Mouse (Mus musculus) heart, adult 9 months (tissue): ENCODE results near the gene Gm17490.
A peak's percentile ranks its signal among the peaks of the same experiment; 100 is the strongest.
"Not testable (repeated sequence)": the region's sequence is repeated elsewhere in the genome, so short reads cannot be mapped to it uniquely, and the experiment has no call there.

Experiments
- DNase-seq, 2 experiments: peaks; one replicate each; pipeline ENCODE4 v3.0.0; 2022; ENCODE audit warnings: low spot score in 2 of 2

Gene Gm17490

GRCm38 (mm10) chr2:11635035-11635434 is 9.0 kb upstream of the Gm17490 start:
- no peak for DNase-seq

DNA sequence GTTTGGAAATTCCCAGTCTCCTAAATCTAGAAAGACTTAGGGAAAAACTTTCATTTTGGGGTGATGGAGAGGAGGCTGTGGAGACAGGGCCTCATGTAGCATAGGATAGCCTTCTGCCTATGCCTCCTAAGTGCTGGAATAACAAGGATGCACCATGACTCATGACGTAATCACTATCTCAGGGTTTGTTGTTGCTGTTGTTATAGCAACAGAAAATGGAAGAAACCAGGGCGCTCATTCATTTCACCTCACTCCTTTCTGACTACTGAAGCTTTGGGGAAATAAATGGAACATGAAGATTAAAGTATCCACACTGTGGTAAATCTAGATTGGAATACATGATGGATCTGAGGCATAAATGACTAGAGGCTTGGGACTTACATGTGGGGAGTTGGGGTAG is 2.3 kb downstream of the Gm17490 start:
- DNase-seq, result no peak

GRCm38 (mm10) chr2:11623173-11623572 is 2.9 kb downstream of the Gm17490 start:
- DNase-seq, result no peak

GRCm38 (mm10) chr2:11619598-11619997 is 6.5 kb downstream of the Gm17490 start:
- no peak for DNase-seq

DNA sequence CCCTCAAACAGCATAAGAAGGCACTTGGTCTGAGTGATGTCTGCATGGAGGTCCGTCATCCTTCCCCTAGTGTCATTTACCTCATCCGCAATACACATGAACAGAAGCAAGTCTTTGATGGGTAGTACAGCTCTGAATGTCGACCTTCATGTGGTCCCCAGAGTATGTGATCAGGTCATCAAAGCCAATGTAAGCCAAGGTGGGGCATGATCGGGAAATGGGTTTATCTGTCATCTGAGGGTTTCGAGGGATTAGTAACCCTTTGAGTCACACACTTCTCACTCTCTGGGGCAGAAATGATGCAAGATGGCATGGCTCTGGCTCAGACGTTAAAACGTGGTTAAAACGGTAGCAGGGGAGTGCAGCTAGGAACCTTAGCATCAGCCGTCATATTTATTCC is 9.2 kb downstream of the Gm17490 start:
- no peak for DNase-seq

DNA sequence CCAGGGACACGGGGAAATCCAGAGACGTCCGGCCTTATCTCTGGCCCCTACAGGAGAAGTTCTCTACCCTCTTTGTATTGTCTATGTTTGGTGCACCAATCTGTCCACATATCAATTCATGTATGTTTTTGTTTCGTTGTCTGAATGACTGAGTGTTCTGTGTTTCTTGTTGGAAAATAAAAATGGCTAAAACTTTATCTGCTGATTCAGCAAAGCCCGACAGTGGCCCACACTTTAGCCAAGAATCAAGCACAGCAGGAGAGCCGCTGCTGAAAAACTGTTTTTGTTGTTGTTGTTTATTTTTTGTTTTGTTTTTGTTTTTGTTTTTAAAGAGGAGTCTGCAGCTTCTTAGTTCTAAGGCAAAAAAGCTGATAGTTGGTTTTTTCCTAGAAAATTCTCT is 13.1 kb downstream of the Gm17490 start:
- not testable (repeated sequence) for DNase-seq

DNA sequence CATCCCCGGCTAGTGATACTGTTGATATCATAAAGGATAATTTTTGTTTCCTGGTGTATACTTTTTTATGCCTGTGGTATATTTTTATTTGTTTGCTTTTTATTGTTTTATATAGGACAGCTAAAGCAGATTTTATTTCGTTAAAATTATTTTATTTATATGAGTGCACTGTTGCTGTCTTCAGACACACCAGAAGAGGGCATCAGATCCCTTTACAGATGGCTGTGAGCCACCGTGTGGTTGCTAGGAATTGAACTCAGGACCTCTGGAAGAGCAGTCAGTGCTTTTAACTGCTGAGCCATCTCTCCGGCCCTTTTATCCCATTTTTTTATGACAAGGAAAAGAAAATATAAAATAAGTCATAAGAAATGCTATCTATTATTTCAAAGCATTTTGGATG is 19.3 kb downstream of the Gm17490 start:
- DNase-seq, result not testable (repeated sequence)

DNA sequence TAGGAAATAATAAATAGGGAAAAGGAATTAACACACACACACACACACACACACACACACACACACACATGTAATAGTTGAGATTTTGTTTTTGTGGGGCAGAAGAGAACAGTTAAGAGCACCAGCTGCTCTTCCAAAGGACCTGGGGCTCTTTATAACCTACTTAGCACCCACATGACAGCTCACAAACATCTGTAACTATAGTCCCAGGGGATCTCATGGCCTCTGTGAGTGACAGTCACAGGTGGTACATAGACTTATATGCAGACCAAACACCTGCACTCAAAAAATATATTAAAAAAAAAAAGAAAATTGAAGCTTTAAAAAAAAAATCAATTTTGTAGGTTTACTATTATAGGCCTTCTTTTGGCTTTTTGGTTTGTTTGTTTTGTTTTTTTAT is 21.2 kb downstream of the Gm17490 start:
- DNase-seq, result no peak

DNA sequence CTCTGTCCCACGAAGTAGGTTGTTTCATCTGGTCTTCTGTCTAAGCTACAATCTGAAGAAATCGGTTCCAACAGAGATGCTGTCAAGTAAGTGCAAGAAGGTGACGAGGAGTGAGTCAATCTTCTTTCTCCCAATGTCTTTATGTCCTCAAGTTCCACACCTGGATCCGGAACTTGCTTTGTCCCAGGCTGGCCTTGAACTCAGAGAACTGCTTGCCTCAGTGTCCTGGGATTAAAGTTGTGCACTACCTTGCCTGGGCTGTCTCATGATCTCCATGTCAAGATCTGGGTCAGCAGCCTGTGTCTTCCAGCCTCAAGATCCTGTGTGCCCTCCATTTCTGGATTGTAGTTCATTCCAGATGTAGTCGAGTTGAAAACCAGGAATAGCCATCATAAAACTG is 22.0 kb downstream of the Gm17490 start, which contains the start of gene Rbm17:
Gene Rbm17 (minus strand): TSS at position 101 of the 400 bp plus-strand sequence.
- DNase-seq, result no peak

DNA sequence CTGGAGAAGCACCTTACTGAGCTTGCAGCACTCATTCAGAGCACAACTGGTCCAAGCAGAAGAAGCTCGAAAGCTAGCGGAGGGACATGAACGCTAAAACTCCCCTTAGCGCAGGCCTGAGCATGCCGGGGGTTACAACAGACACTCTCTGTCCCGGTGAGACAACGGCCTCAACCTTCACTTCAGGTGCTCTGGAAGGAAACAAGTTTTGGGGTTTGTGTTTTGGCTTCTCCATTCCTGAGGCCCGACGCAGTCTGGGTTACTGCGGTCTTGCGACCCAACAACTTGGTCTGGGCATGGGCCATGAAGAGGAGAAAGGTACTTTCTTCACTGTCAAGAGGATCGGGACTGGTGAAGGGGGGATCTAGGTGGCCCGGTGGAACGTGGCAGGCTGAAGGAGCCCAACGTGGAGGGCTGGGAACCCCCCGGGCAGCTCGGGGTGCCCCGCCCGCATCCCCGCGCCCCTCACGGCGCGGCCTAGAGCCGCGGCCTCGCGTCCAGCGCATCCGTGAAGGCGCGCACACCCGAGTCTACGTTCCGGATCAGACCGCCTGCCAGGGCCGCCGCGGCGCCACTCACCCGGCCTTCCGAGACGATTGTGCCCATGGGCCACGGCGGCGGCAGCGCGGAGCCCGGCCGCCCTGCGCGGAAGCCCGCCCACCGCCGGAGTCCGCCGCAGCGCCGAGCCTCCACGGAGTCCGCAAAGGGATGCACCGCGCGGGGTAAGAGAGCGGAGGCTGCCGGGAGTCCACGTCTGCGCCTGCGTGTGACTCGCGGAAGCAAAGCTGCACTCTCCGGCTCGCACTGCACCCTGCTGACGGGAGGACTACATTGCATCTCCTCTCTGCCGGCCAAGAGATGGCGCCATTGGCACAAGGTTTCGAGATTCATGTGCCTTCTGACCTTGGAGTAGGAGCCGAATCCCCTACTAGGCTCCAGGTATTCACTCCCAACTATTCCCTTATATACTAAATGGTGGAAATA is 23.3 kb downstream of the Gm17490 start:
- peak; percentile 88 to 93 for DNase-seq

- no peak for DNase-seq
Observed at GRCm38 (mm10) chr2:11601795-11602194, 24.3 kb downstream of the Gm17490 start.

- no peak for DNase-seq
Observed at GRCm38 (mm10) chr2:11597906-11598305, 28.2 kb downstream of the Gm17490 start.

GRCm38 (mm10) chr2:11596690-11597089 is 29.4 kb downstream of the Gm17490 start:
- DNase-seq, result no peak

- peak in 1 of 2 experiments; percentile 15 for DNase-seq
Observed at GRCm38 (mm10) chr2:11587996-11588395, 38.1 kb downstream of the Gm17490 start.

DNA sequence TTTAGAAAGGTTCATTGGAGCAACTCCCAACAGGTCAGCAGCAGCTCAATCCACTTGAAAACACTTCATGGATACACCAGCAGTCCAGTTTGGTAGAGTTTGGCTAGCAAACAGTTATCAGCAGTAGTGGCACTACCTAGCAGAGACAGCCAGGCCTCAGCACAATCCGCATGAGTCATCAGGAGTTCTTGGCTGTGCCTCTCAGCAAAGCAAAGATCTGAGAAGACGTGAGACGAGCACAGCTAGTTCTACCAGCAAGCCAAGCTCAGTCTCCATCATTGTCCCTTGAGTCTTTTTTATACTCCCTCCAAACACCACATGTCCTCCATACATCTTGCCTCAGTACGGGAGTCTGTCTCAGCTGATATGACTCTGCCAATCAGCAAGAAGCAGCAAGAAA is 46.7 kb downstream of the Gm17490 start:
- no peak for DNase-seq

DNA sequence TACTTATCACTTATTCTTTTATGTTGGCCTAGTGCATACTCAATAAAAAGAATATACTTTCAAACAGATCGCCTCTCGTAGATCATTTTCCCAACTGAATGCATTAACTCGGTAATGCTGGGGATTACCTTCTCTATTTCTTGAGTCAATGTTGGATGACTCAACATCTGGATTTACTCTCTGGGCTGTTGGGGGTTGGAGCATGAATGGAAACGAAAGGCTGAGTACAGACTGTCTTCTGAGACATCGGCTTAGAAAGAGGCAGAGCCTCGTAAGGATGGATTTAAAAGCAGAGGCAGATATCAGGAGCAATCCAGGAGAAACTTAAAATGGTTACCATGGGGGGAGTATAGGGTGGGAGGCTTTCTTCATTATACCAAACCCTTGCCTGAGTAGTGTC is 47.9 kb downstream of the Gm17490 start:
- DNase-seq, result no peak
